Mouse (Mus musculus): ENCODE results near the gene Olfr933. TPM values are rescaled to one million over a fixed set of nuclear protein-coding genes. Genes with fewer than 3 reads are reported as not detected.

Olfr933 gene
- polyA plus RNA-seq, 2 experiments: not detected

DNA sequence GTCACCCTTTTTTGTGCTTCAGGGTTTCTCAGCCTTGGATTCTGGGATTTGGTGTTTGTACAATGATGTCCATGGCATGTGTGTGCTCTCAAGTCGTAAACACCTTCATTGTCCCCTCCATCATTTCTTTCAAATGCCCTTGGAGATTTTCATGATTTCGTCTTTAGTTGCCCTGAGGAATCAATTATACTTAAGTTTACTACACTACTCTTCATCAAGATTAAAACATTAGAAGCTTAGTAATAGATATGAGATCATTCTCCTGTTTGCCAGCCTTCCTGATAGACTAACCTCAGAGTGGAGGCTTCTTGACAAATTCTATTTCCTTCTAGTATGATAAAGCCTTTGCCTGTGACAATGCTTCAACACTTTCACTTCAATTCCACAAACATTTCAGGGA is 27.5 kb downstream of the Olfr933 start, which contains the start of gene Olfr935:
TSS of gene Olfr935 (minus strand) at position 101 of the 400 bp plus-strand sequence.
- H3K36me3 ChIP-seq (ENCODE audit: control insufficient read depth, insufficient read depth, low read length): no peaks in the 10 kb centered on the region
- no peak for DNase-seq (ENCODE audit: low spot score)
- H3K9ac ChIP-seq (ENCODE audit: low read depth, low read length, severe bottlenecking): no peak within 1 kb of the TSS
- H3K27ac ChIP-seq (replicated peaks; ENCODE audit: low read depth, low read length): no peak within 1 kb of the TSS
- H3K4me2 ChIP-seq (replicated peaks; ENCODE audit: low read depth, low read length, severe bottlenecking): no peak within 1 kb of the TSS
- ATAC-seq (ENCODE audit: low FRiP score, low read depth): no peak
- no peak for TF ChIP-seq POLR2A (IDR thresholded peaks at IDR 0.05; ENCODE audit: borderline replicate concordance, extremely low read depth, insufficient read depth, insufficient read length)
- 64% methylated on average over 2 of the region's 2 CpGs for WGBS
- no peaks in the 10 kb centered on the region for H3K4me1 ChIP-seq (ENCODE audit: control insufficient read depth, insufficient read depth, low read length)
- H3K27me3 ChIP-seq (ENCODE audit: control insufficient read depth, insufficient read depth, low read length): no peaks in the 10 kb centered on the region
- no peak within 1 kb of the TSS for H3K4me3 ChIP-seq (replicated peaks; ENCODE audit: low read length)
- H3K9me3 ChIP-seq (ENCODE audit: control insufficient read depth, low read length): no peaks in the 10 kb centered on the region

DNA sequence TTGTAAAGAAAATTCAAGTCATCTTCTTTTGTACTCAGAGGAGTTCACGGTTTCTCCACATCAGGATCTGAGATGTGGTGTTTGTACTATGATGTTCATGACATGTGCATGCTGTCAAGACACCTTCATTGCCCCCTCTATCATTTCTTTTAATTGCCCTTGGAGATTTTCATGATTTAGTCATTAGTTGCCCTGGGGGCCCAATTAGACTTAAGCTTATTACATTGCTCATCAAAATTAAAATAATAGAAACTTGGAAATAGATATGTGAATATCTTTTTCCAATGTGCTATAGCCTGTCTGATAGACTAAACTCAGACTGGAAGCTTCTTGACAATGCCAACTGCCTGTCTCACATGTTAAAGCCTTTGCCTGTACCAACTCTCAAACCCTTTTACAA is 51.2 kb downstream of the Olfr933 start, which contains the start of gene Olfr146:
TSS of gene Olfr146 (minus strand) at position 101 of the 400 bp plus-strand sequence.
- Histone ChIP-seq H3K9ac (ENCODE audit: low read depth, low read length, severe bottlenecking) (no peak within 1 kb of the TSS), H3K4me2 (replicated peaks; ENCODE audit: low read depth, low read length, severe bottlenecking) (no peak within 1 kb of the TSS), H3K36me3 (ENCODE audit: control insufficient read depth, insufficient read depth, low read length) (no peaks in the 10 kb centered on the region), H3K9me3 (ENCODE audit: control insufficient read depth, low read length) (no peaks in the 10 kb centered on the region), H3K27ac (replicated peaks; ENCODE audit: low read depth, low read length) (no peak within 1 kb of the TSS), H3K4me3 (replicated peaks; ENCODE audit: low read length) (no peak within 1 kb of the TSS), H3K27me3 (ENCODE audit: control insufficient read depth, insufficient read depth, low read length) (no peaks in the 10 kb centered on the region), H3K4me1 (ENCODE audit: control insufficient read depth, insufficient read depth, low read length) (no peaks in the 10 kb centered on the region)
- ATAC-seq (ENCODE audit: low FRiP score, low read depth) (no peak), DNase-seq (ENCODE audit: low spot score) (no peak)
- TF ChIP-seq POLR2A (IDR thresholded peaks at IDR 0.05; ENCODE audit: borderline replicate concordance, extremely low read depth, insufficient read depth, insufficient read length): no peak
- 82% methylated on average over 1 of the region's 1 CpGs for WGBS

Other genes with a start within 250 kb of the Olfr933 start
- gene Olfr920, start 220.0 kb upstream of the Olfr933 start, polyA plus RNA-seq (2012; rRNA removed): 0.09 and 0.10 TPM in 2 replicates
- gene Olfr920, start 220.0 kb upstream of the Olfr933 start, polyA plus RNA-seq (2014; fragmentation: Nextera tagmentation; extraction: Ambion mirVana): 0.03 and 0.07 TPM in 2 replicates
- gene Olfr921, start 199.2 kb upstream of the Olfr933 start, polyA plus RNA-seq (2012; rRNA removed): 0.09 TPM in 1 of 2 replicates, not detected in the other
- gene Olfr921, start 199.2 kb upstream of the Olfr933 start, polyA plus RNA-seq (2014; fragmentation: Nextera tagmentation; extraction: Ambion mirVana): not detected in 2 replicates
- not detected in 2 replicates for gene Olfr922, start 157.7 kb upstream of the Olfr933 start, polyA plus RNA-seq (2012; rRNA removed)
- not detected in 2 replicates for gene Olfr922, start 157.7 kb upstream of the Olfr933 start, polyA plus RNA-seq (2014; fragmentation: Nextera tagmentation; extraction: Ambion mirVana)
- not detected in 2 replicates for gene Olfr923, start 145.8 kb upstream of the Olfr933 start, polyA plus RNA-seq (2012; rRNA removed)
- not detected in 2 replicates for gene Olfr923, start 145.8 kb upstream of the Olfr933 start, polyA plus RNA-seq (2014; fragmentation: Nextera tagmentation; extraction: Ambion mirVana)
- gene Olfr924, start 127.9 kb upstream of the Olfr933 start, polyA plus RNA-seq (2012; rRNA removed): not detected in 2 replicates
- gene Olfr924, start 127.9 kb upstream of the Olfr933 start, polyA plus RNA-seq (2014; fragmentation: Nextera tagmentation; extraction: Ambion mirVana): not detected in 2 replicates
- not detected in 2 replicates for gene Olfr26, start 117.3 kb upstream of the Olfr933 start, polyA plus RNA-seq (2012; rRNA removed)
- gene Olfr26, start 117.3 kb upstream of the Olfr933 start, polyA plus RNA-seq (2014; fragmentation: Nextera tagmentation; extraction: Ambion mirVana): not detected in 2 replicates
- gene Olfr926, start 95.2 kb upstream of the Olfr933 start, polyA plus RNA-seq (2012; rRNA removed): not detected in 2 replicates
- gene Olfr926, start 95.2 kb upstream of the Olfr933 start, polyA plus RNA-seq (2014; fragmentation: Nextera tagmentation; extraction: Ambion mirVana): not detected in 2 replicates
- not detected in 2 replicates for gene Olfr930, start 42.5 kb upstream of the Olfr933 start, polyA plus RNA-seq (2012; rRNA removed)
- gene Olfr930, start 42.5 kb upstream of the Olfr933 start, polyA plus RNA-seq (2014; fragmentation: Nextera tagmentation; extraction: Ambion mirVana): not detected in 2 replicates
- gene Olfr934, start 16.0 kb downstream of the Olfr933 start, polyA plus RNA-seq (2012; rRNA removed): not detected in 2 replicates
- not detected in 2 replicates for gene Olfr934, start 16.0 kb downstream of the Olfr933 start, polyA plus RNA-seq (2014; fragmentation: Nextera tagmentation; extraction: Ambion mirVana)
- not detected in 2 replicates for gene Olfr935, start 27.4 kb downstream of the Olfr933 start, polyA plus RNA-seq (2012; rRNA removed)
- not detected in 2 replicates for gene Olfr935, start 27.4 kb downstream of the Olfr933 start, polyA plus RNA-seq (2014; fragmentation: Nextera tagmentation; extraction: Ambion mirVana)
- not detected in 2 replicates for gene Olfr146, start 51.1 kb downstream of the Olfr933 start, polyA plus RNA-seq (2012; rRNA removed)
- not detected in 2 replicates for gene Olfr146, start 51.1 kb downstream of the Olfr933 start, polyA plus RNA-seq (2014; fragmentation: Nextera tagmentation; extraction: Ambion mirVana)
- gene Olfr937, start 92.6 kb downstream of the Olfr933 start, polyA plus RNA-seq (2012; rRNA removed): not detected in 2 replicates
- not detected in 2 replicates for gene Olfr937, start 92.6 kb downstream of the Olfr933 start, polyA plus RNA-seq (2014; fragmentation: Nextera tagmentation; extraction: Ambion mirVana)
- not detected in 2 replicates for gene Olfr938, start 106.6 kb downstream of the Olfr933 start, polyA plus RNA-seq (2012; rRNA removed)
- gene Olfr938, start 106.6 kb downstream of the Olfr933 start, polyA plus RNA-seq (2014; fragmentation: Nextera tagmentation; extraction: Ambion mirVana): not detected in 2 replicates
- not detected in 2 replicates for gene Olfr27, start 155.8 kb downstream of the Olfr933 start, polyA plus RNA-seq (2012; rRNA removed)
- not detected in 2 replicates for gene Olfr27, start 155.8 kb downstream of the Olfr933 start, polyA plus RNA-seq (2014; fragmentation: Nextera tagmentation; extraction: Ambion mirVana)
- gene Olfr943, start 194.0 kb downstream of the Olfr933 start, polyA plus RNA-seq (2012; rRNA removed): not detected in 2 replicates
- gene Olfr943, start 194.0 kb downstream of the Olfr933 start, polyA plus RNA-seq (2014; fragmentation: Nextera tagmentation; extraction: Ambion mirVana): not detected in 2 replicates
- not detected in 2 replicates for gene Olfr944, start 229.6 kb downstream of the Olfr933 start, polyA plus RNA-seq (2012; rRNA removed)
- not detected in 2 replicates for gene Olfr944, start 229.6 kb downstream of the Olfr933 start, polyA plus RNA-seq (2014; fragmentation: Nextera tagmentation; extraction: Ambion mirVana)